Mouse (Mus musculus): Measurements from ENCODE around the gene Gm13889.

Gene Gm13889

GRCm38 (mm10) chr2:93956908-93957784, at the start of gene Gm13889:
Gene Gm13889, minus strand, starts transcription at chr2:93957201.
- peak; percentile 76 for DNase-seq

GRCm38 (mm10) chr2:94002331-94002730, 45.3 kb upstream of the Gm13889 start:
- DNase-seq: peak; percentile 69

- DNase-seq: no peak
These were observed 44.9 kb upstream of the Gm13889 start for GRCm38 (mm10) chr2:94001918-94002317.

GRCm38 (mm10) chr2:94001411-94001810, 44.4 kb upstream of the Gm13889 start:
- no peak for DNase-seq

GRCm38 (mm10) chr2:93996254-93996653, 39.3 kb upstream of the Gm13889 start, which contains the start of gene Gm27027:
Gene Gm27027, minus strand, starts transcription at chr2:93996354.
- no peak for DNase-seq

DNA sequence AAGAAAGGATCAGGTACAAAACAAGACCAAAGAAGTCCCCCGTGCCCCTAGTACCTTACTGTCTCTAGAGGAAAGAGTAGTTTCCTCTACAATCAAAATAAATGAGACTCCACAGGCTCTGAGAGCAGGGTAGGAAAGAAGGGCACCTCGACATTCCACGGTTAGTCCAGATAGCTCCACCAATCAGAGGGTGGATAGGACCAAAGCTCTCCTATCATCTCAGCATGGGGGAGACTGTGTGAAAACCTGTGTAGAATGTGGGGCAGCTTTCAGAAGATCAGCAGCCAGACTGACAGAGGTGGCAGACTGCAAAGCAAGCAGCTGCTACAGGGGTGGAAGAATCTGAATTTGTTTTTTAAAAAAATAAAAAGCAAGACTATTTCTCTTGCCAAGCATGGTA, 35.8 kb upstream of the Gm13889 start:
- DNase-seq: no peak

GRCm38 (mm10) chr2:93992259-93992658, 35.3 kb upstream of the Gm13889 start:
- no peak for DNase-seq

DNA sequence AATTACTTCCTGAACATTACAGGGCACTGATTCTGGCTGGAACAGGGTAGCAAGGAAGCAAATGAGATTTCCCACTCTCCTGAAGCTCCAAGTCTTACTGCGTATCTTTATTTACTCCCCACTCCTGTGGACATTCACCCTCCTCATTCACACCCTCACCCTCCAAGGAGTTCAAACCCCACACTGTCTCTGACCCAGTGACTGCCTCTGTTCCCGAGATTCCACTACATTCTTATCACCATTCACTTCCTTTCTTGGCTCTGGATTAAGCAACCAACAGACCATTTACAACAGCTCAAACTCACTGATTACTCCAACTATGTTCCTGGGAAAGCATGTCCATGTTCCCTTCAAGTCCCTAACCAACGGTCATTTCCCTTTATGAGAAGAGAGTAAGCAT, 34.3 kb upstream of the Gm13889 start:
- DNase-seq: no peak

DNA sequence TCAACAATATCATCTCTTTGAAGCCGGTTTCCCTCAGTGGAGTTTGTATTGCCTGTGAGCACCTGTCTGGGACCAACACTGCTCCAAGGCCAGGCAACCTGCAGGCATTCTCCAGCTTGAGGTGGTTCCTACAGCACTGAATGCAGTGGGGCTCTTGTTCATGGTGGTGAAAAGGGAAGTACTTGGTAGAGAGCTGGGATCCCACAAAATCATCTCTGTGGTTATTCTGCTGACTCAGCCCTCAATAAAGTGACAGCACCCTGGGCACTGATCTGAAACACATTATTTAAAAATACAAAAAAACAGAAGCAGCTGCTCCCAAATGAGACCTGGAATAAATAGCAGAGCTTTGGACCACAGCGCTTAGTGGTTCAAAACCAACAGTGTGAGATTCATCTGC, 31.4 kb upstream of the Gm13889 start:
- no peak for DNase-seq

- no peak for DNase-seq
These were observed 25.6 kb upstream of the Gm13889 start for GRCm38 (mm10) chr2:93982457-93983235.

- peak; percentile 35 for DNase-seq
These were observed 22.5 kb upstream of the Gm13889 start for GRCm38 (mm10) chr2:93979249-93980120.

- DNase-seq: peak; percentile 61
These were observed 19.6 kb upstream of the Gm13889 start for GRCm38 (mm10) chr2:93976436-93977252.

DNA sequence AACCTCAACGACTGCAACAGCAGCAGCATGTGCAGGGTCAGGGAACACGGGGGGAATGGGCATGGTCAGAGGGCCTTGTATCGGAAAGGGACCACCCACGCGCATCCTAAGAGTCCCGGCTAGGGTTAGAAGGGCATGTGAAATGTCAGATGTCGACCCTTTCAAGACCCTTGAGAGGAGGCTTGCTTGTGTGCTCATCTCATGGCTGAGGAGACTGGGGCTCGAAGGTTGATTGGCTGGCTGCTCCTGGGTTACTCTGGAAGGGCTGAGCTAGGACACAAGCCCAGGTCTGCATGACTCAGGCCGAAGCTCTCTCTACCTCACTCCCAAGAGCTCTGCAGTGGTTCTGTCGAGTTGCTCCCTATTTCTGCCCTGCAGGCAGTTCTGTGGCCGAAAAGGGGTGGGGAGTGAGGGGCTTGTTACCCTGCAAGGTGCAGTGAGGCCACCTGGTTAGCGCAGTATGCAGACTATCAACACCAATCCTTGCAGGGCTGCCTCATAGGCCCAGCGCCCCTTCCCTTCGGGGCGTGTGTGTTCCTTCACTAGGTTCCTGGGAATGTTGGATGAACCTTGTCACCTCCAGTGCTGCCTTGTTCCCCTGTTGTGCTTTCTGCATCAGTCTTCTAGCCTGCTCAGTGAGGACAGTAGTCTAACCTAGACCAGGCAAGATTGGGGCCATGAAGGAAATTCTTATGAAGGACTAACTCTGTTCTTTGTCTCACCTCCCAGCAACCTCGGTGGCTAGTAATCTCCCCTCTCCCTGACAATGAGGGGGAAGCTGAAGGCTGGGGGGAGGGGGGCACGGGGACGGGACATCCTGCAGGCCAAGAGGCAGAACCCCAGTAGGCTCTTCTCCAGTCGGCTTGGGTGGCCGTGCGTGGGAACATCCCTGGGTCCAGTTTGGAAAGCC, 18.8 kb upstream of the Gm13889 start:
- DNase-seq: no peak

DNA sequence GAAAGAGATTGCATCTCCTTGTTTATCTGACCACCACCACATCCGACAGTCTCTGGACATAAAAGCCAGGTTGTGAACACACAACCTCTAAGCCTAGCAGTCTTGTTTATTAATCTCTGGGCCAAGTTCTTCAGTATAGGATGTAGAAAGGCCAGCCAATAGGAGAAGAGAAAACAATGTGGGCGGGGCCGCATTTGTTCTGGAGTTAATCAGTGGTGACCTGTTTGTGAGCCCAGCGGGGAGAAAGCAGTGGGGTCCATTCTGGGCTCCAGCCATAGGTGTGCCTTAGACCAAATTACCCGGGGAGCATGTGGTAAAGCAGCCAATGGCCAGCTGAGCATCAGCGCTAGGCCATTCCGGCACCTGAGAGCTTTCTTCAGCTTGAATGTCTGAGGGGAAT, 18.0 kb upstream of the Gm13889 start:
- DNase-seq: no peak

GRCm38 (mm10) chr2:93971647-93972046, 14.6 kb upstream of the Gm13889 start:
- DNase-seq: no peak

GRCm38 (mm10) chr2:93964494-93965160, 7.6 kb upstream of the Gm13889 start:
- peak; percentile 63 for DNase-seq

- DNase-seq: peak; percentile 69
These were observed 6.8 kb upstream of the Gm13889 start for GRCm38 (mm10) chr2:93963802-93964201.

- DNase-seq: peak; percentile 94
These were observed 4.7 kb upstream of the Gm13889 start for GRCm38 (mm10) chr2:93961716-93962115.

DNA sequence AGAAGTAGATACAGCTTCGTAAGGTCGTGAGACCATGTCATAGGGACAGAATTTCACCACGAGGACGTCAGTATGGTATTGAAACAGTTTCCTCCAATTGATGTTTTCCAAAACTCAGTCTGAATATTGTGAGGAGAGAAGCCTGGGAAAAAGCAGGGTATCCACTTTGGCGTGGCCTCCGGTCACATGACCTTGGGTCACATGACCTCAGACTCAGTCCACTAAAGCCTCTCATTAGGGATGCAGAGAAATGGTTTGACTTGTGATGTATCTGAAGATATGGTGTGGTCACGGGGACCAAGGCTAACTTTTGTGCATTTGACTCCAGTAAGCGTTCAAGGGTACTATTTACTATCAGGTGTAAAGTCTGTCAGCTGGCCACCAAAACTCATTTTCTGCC, 2.3 kb upstream of the Gm13889 start:
- no peak for DNase-seq

- no peak for DNase-seq
These were observed 1.2 kb upstream of the Gm13889 start for GRCm38 (mm10) chr2:93958216-93958615.

All from cerebellum, adult 9-11 months (tissue).